Mouse (Mus musculus): ENCODE results near the gene Ntn1. TPM values are rescaled to one million over a fixed set of nuclear protein-coding genes. Genes with fewer than 3 reads are reported as not detected.

Gene Ntn1
- polyA plus RNA-seq, 1 experiment from 2014 or later = 14.1 TPM

GRCm38 (mm10) chr11:68211924-68212578 is 188.6 kb downstream of the Ntn1 start:
- H3K4me1 ChIP-seq (replicated peaks; ENCODE audit: control insufficient read depth, insufficient read depth, low read length) = peaks cover 26% of the 10 kb centered on the region
- DNase-seq (ENCODE audit: low spot score) (no peak), ATAC-seq (ENCODE audit: low FRiP score) (no peak)
- H3K9ac ChIP-seq = no peak overlapping the region
- H3K36me3 ChIP-seq (replicated peaks; ENCODE audit: control insufficient read depth, insufficient read depth) = no peaks in the 10 kb centered on the region
- no peaks in the 10 kb centered on the region for H3K27me3 ChIP-seq (ENCODE audit: control insufficient read depth, insufficient read depth, low read length)
- H3K4me2 ChIP-seq (replicated peaks) = no peak overlapping the region
- no peaks in the 10 kb centered on the region for H3K9me3 ChIP-seq (ENCODE audit: control insufficient read depth, low read length)
- WGBS = 57% methylated on average over 8 of the region's 8 CpGs
- 0 out of 2 replicates have a peak overlapping the region, but pooled peaks have one; percentile 9 for H3K27ac ChIP-seq
- H3K4me3 ChIP-seq (replicated peaks; ENCODE audit: low read length) = no peak overlapping the region

DNA sequence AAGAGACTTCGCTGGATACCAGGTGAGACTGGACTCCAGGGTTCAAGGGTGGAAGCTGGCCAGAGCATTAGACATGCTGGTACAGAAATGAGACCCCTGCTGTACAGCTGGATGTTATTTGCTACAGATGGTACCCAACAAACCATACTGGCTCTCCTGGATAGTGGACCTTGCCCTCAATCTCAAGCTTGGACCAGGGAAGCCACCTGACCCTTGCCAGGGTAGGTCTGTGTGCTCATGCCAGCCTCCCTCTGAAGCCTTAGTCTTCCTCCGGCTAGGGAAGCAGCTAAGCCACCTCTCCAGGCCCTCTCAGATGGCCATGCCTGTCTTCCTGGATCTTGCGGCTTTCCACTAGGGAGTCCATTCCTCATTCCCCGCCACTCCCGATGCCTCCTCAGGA is 189.9 kb downstream of the Ntn1 start:
- ATAC-seq (ENCODE audit: low FRiP score) (no peak), DNase-seq (ENCODE audit: low spot score) (no peak)
- 91% methylated on average over 5 of the region's 5 CpGs for WGBS
- no peak overlapping the region for H3K9ac ChIP-seq
- no peak overlapping the region for H3K27ac ChIP-seq
- H3K36me3 ChIP-seq (replicated peaks; ENCODE audit: control insufficient read depth, insufficient read depth) = no peaks in the 10 kb centered on the region
- no peak overlapping the region for H3K4me3 ChIP-seq (replicated peaks; ENCODE audit: low read length)
- no peaks in the 10 kb centered on the region for H3K27me3 ChIP-seq (ENCODE audit: control insufficient read depth, insufficient read depth, low read length)
- no peak overlapping the region for H3K4me2 ChIP-seq (replicated peaks)
- H3K9me3 ChIP-seq (ENCODE audit: control insufficient read depth, low read length) = no peaks in the 10 kb centered on the region
- peaks cover 17% of the 10 kb centered on the region for H3K4me1 ChIP-seq (replicated peaks; ENCODE audit: control insufficient read depth, insufficient read depth, low read length)

- no peak overlapping the region for H3K27ac ChIP-seq
- no peak for ATAC-seq (ENCODE audit: low FRiP score)
- H3K9ac ChIP-seq = no peak overlapping the region
- H3K36me3 ChIP-seq (replicated peaks; ENCODE audit: control insufficient read depth, insufficient read depth) = no peaks in the 10 kb centered on the region
- H3K9me3 ChIP-seq (ENCODE audit: control insufficient read depth, low read length) = no peaks in the 10 kb centered on the region
- no peak overlapping the region for H3K4me3 ChIP-seq (replicated peaks; ENCODE audit: low read length)
- no peak for DNase-seq (ENCODE audit: low spot score)
- H3K4me2 ChIP-seq (replicated peaks) = no peak overlapping the region
- 92% methylated on average over 4 of the region's 4 CpGs for WGBS
- 0 out of 2 replicates have a peak, but pooled peaks cover 6% of the 10 kb centered on the region for H3K4me1 ChIP-seq (replicated peaks; ENCODE audit: control insufficient read depth, insufficient read depth, low read length)
- no peaks in the 10 kb centered on the region for H3K27me3 ChIP-seq (ENCODE audit: control insufficient read depth, insufficient read depth, low read length)
Observed at GRCm38 (mm10) chr11:68209506-68209905, 191.1 kb downstream of the Ntn1 start.

DNA sequence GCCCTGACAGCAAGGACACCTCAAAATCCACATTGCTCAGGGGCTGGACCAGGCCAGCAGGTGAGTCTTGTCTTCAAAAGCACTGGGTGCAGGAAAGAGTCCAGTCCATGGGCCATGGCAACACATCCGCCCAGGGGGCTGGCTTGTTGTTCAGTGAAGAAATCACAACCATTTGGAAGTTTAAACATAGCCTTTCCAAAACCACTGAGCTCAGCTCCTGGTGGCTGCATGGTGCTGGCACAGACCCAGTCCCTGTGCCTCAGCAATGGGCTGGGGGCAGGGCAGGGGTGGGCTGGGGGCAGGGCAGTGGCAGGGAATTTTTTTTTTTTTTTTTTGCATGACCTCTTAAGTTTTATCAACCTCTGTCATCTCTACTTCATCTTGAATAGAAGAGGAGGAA is 192.0 kb downstream of the Ntn1 start:
- ATAC-seq (ENCODE audit: low FRiP score) (no peak), DNase-seq (ENCODE audit: low spot score) (no peak)
- Histone ChIP-seq H3K9ac (no peak overlapping the region), H3K27me3 (ENCODE audit: control insufficient read depth, insufficient read depth, low read length) (no peaks in the 10 kb centered on the region), H3K4me2 (replicated peaks) (no peak overlapping the region), H3K4me3 (replicated peaks; ENCODE audit: low read length) (no peak overlapping the region), H3K9me3 (ENCODE audit: control insufficient read depth, low read length) (no peaks in the 10 kb centered on the region), H3K4me1 (replicated peaks; ENCODE audit: control insufficient read depth, insufficient read depth, low read length) (0 out of 2 replicates have a peak, but pooled peaks cover 3% of the 10 kb centered on the region), H3K27ac (no peak overlapping the region), H3K36me3 (replicated peaks; ENCODE audit: control insufficient read depth, insufficient read depth) (no peaks in the 10 kb centered on the region)
- WGBS = 79% methylated on average over 1 of the region's 1 CpGs

GRCm38 (mm10) chr11:68208023-68208422 is 192.6 kb downstream of the Ntn1 start:
- 91% methylated on average over 2 of the region's 2 CpGs for WGBS
- no peak overlapping the region for H3K4me2 ChIP-seq (replicated peaks)
- DNase-seq (ENCODE audit: low spot score) (no peak), ATAC-seq (ENCODE audit: low FRiP score) (no peak)
- H3K27me3 ChIP-seq (ENCODE audit: control insufficient read depth, insufficient read depth, low read length) = no peaks in the 10 kb centered on the region
- H3K36me3 ChIP-seq (replicated peaks; ENCODE audit: control insufficient read depth, insufficient read depth) = no peaks in the 10 kb centered on the region
- H3K4me1 ChIP-seq (replicated peaks; ENCODE audit: control insufficient read depth, insufficient read depth, low read length) = 0 out of 2 replicates have a peak, but pooled peaks cover 3% of the 10 kb centered on the region
- H3K4me3 ChIP-seq (replicated peaks; ENCODE audit: low read length) = no peak overlapping the region
- H3K27ac ChIP-seq = no peak overlapping the region
- H3K9me3 ChIP-seq (ENCODE audit: control insufficient read depth, low read length) = no peaks in the 10 kb centered on the region
- no peak overlapping the region for H3K9ac ChIP-seq

DNA sequence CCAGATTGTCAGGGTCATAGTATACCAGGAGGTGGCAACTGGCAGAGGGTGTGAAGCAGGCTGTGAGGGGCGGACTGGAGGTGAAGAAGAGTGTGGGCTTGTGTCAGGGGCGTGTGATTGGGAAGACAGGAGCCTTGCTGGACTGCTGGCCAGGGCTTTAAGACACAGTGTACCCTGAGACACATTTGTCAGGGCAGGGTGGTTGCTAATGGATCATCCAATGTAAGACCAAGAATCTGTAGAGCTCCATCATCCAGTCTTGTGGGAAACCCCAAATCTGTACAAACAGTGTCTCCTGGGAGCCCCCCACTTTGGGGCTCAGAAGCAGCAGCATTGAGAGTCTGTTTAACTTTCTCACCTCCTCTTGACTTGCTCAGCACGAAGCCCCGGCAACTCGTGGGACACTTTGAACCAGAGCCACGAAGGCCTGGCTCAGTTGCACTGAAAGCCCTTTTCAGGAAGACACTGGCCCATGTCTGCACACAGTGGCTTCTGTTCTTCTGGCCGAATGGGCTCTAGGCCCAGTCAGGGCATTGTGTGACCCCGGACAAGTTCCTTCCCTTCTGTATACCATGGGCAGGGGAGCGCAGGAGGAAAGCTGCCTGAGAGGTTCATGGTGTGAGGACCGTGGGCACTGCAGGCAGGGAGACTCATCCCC is 194.9 kb downstream of the Ntn1 start:
- Histone ChIP-seq H3K4me1 (replicated peaks; ENCODE audit: control insufficient read depth, insufficient read depth, low read length) (no peaks in the 10 kb centered on the region), H3K4me2 (replicated peaks) (no peak overlapping the region), H3K27me3 (ENCODE audit: control insufficient read depth, insufficient read depth, low read length) (no peaks in the 10 kb centered on the region), H3K27ac (no peak overlapping the region), H3K36me3 (replicated peaks; ENCODE audit: control insufficient read depth, insufficient read depth) (no peaks in the 10 kb centered on the region), H3K9ac (no peak overlapping the region), H3K4me3 (replicated peaks; ENCODE audit: low read length) (no peak overlapping the region), H3K9me3 (ENCODE audit: control insufficient read depth, low read length) (no peaks in the 10 kb centered on the region)
- ATAC-seq (ENCODE audit: low FRiP score) (peak; percentile 74; the same call in 1 of the 2 replicates), DNase-seq (ENCODE audit: low spot score) (no peak)
- 84% methylated on average over 10 of the region's 10 CpGs for WGBS

- H3K9ac ChIP-seq = no peak overlapping the region
- H3K4me3 ChIP-seq (replicated peaks; ENCODE audit: low read length) = no peak overlapping the region
- ATAC-seq (ENCODE audit: low FRiP score) = no peak
- peaks cover 3% of the 10 kb centered on the region; the same call in 1 of the 2 replicates for H3K4me1 ChIP-seq (replicated peaks; ENCODE audit: control insufficient read depth, insufficient read depth, low read length)
- H3K27ac ChIP-seq = no peak overlapping the region
- H3K27me3 ChIP-seq (ENCODE audit: control insufficient read depth, insufficient read depth, low read length) = no peaks in the 10 kb centered on the region
- no peaks in the 10 kb centered on the region for H3K9me3 ChIP-seq (ENCODE audit: control insufficient read depth, low read length)
- no peak overlapping the region for H3K4me2 ChIP-seq (replicated peaks)
- 89% methylated on average over 5 of the region's 5 CpGs for WGBS
- no peak for DNase-seq (ENCODE audit: low spot score)
- no peaks in the 10 kb centered on the region for H3K36me3 ChIP-seq (replicated peaks; ENCODE audit: control insufficient read depth, insufficient read depth)
Observed at GRCm38 (mm10) chr11:68204407-68204806, 196.2 kb downstream of the Ntn1 start.

- Histone ChIP-seq H3K4me1 (replicated peaks; ENCODE audit: control insufficient read depth, insufficient read depth, low read length) (peaks cover 3% of the 10 kb centered on the region; the same call in 1 of the 2 replicates), H3K9me3 (ENCODE audit: control insufficient read depth, low read length) (no peaks in the 10 kb centered on the region), H3K36me3 (replicated peaks; ENCODE audit: control insufficient read depth, insufficient read depth) (no peaks in the 10 kb centered on the region), H3K4me3 (replicated peaks; ENCODE audit: low read length) (no peak overlapping the region), H3K27me3 (ENCODE audit: control insufficient read depth, insufficient read depth, low read length) (no peaks in the 10 kb centered on the region), H3K4me2 (replicated peaks) (no peak overlapping the region), H3K9ac (no peak overlapping the region), H3K27ac (no peak overlapping the region)
- ATAC-seq (ENCODE audit: low FRiP score) = no peak
- no peak for DNase-seq (ENCODE audit: low spot score)
- 57% methylated on average over 10 of the region's 10 CpGs for WGBS
Observed at GRCm38 (mm10) chr11:68203658-68204315, 196.8 kb downstream of the Ntn1 start.

DNA sequence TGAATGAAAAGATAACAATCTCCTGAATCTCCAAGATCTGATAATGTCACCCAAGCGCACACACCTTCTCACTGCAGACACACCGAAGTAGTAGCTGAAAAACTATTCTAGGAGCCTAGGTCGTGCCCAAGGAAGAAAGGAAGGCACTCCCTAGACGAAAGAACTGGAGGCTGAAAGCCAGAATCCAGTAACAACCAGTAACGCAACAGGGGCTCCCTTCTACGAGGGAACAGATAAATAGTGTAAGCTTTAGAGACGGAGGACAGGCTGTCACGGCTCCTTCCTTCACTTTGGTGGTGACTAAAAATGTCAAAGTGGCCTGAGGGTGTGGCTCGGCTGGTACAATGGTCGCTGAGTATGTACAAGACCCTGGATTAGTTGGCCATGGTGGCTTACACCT is 198.1 kb downstream of the Ntn1 start:
- no peak for DNase-seq (ENCODE audit: low spot score)
- Histone ChIP-seq H3K27ac (no peak overlapping the region), H3K27me3 (ENCODE audit: control insufficient read depth, insufficient read depth, low read length) (no peaks in the 10 kb centered on the region), H3K9me3 (ENCODE audit: control insufficient read depth, low read length) (no peaks in the 10 kb centered on the region), H3K9ac (no peak overlapping the region), H3K4me2 (replicated peaks) (no peak overlapping the region), H3K4me3 (replicated peaks; ENCODE audit: low read length) (no peak overlapping the region), H3K4me1 (replicated peaks; ENCODE audit: control insufficient read depth, insufficient read depth, low read length) (peaks cover 3% of the 10 kb centered on the region; the same call in 1 of the 2 replicates), H3K36me3 (replicated peaks; ENCODE audit: control insufficient read depth, insufficient read depth) (no peaks in the 10 kb centered on the region)
- WGBS = 59% methylated on average over 10 of the region's 10 CpGs
- ATAC-seq (ENCODE audit: low FRiP score) = no peak
